Mouse (Mus musculus): Measurements from ENCODE around the gene Ugt1a1. TPM values are rescaled to one million over a fixed set of nuclear protein-coding genes. Genes with fewer than 3 reads are reported as not detected.

The Ugt1a1 gene
- polyA plus RNA-seq, 1 experiment from 2014 or later: not detected

- no peak overlapping the region for H3K4me3 ChIP-seq (replicated peaks; ENCODE audit: low read length)
- H3K4me1 ChIP-seq (replicated peaks; ENCODE audit: control insufficient read depth, insufficient read depth, low read length): no peaks in the 10 kb centered on the region
- H3K4me2 ChIP-seq (ENCODE audit: low read length): no peak overlapping the region
- H3K27me3 ChIP-seq (replicated peaks; ENCODE audit: control insufficient read depth, insufficient read depth, low read length): no peaks in the 10 kb centered on the region
- peaks cover 95% of the 10 kb centered on the region for H3K36me3 ChIP-seq (ENCODE audit: control insufficient read depth, insufficient read depth)
- 80% methylated on average over 4 of the region's 4 CpGs for WGBS
- H3K9ac ChIP-seq (replicated peaks; ENCODE audit: low read depth, low read length): no peak overlapping the region
- no peak for ATAC-seq
- H3K27ac ChIP-seq (ENCODE audit: low read length): no peak overlapping the region
- H3K9me3 ChIP-seq (ENCODE audit: control insufficient read depth, low read length): no peaks in the 10 kb centered on the region
Observed at GRCm38 (mm10) chr1:88264869-88265240, 53.1 kb downstream of the Ugt1a1 start.

GRCm38 (mm10) chr1:88266123-88266522, 54.4 kb downstream of the Ugt1a1 start:
- H3K9me3 ChIP-seq (ENCODE audit: control insufficient read depth, low read length): no peaks in the 10 kb centered on the region
- H3K9ac ChIP-seq (replicated peaks; ENCODE audit: low read depth, low read length): no peak overlapping the region
- no peaks in the 10 kb centered on the region for H3K27me3 ChIP-seq (replicated peaks; ENCODE audit: control insufficient read depth, insufficient read depth, low read length)
- no peak overlapping the region for H3K4me3 ChIP-seq (replicated peaks; ENCODE audit: low read length)
- 92% methylated on average over 13 of the region's 13 CpGs for WGBS
- no peak for ATAC-seq
- H3K4me2 ChIP-seq (ENCODE audit: low read length): no peak overlapping the region
- H3K36me3 ChIP-seq (ENCODE audit: control insufficient read depth, insufficient read depth): peaks cover 90% of the 10 kb centered on the region
- no peaks in the 10 kb centered on the region for H3K4me1 ChIP-seq (replicated peaks; ENCODE audit: control insufficient read depth, insufficient read depth, low read length)
- no peak overlapping the region for H3K27ac ChIP-seq (ENCODE audit: low read length)

- ATAC-seq: no peak
- no peaks in the 10 kb centered on the region for H3K4me1 ChIP-seq (replicated peaks; ENCODE audit: control insufficient read depth, insufficient read depth, low read length)
- H3K27ac ChIP-seq (ENCODE audit: low read length): no peak overlapping the region
- no peak overlapping the region for H3K4me3 ChIP-seq (replicated peaks; ENCODE audit: low read length)
- no peaks in the 10 kb centered on the region for H3K9me3 ChIP-seq (ENCODE audit: control insufficient read depth, low read length)
- no peak overlapping the region for H3K9ac ChIP-seq (replicated peaks; ENCODE audit: low read depth, low read length)
- no peak overlapping the region for H3K4me2 ChIP-seq (ENCODE audit: low read length)
- no peaks in the 10 kb centered on the region for H3K27me3 ChIP-seq (replicated peaks; ENCODE audit: control insufficient read depth, insufficient read depth, low read length)
- peaks cover 76% of the 10 kb centered on the region for H3K36me3 ChIP-seq (ENCODE audit: control insufficient read depth, insufficient read depth)
- 95% methylated on average over 6 of the region's 6 CpGs for WGBS
Observed at GRCm38 (mm10) chr1:88267489-88267888, 55.7 kb downstream of the Ugt1a1 start.

GRCm38 (mm10) chr1:88268070-88268469, 56.3 kb downstream of the Ugt1a1 start:
- H3K4me1 ChIP-seq (replicated peaks; ENCODE audit: control insufficient read depth, insufficient read depth, low read length): no peaks in the 10 kb centered on the region
- H3K27me3 ChIP-seq (replicated peaks; ENCODE audit: control insufficient read depth, insufficient read depth, low read length): no peaks in the 10 kb centered on the region
- no peak overlapping the region for H3K4me3 ChIP-seq (replicated peaks; ENCODE audit: low read length)
- H3K4me2 ChIP-seq (ENCODE audit: low read length): no peak overlapping the region
- H3K36me3 ChIP-seq (ENCODE audit: control insufficient read depth, insufficient read depth): peaks cover 70% of the 10 kb centered on the region
- ATAC-seq: no peak
- H3K27ac ChIP-seq (ENCODE audit: low read length): no peak overlapping the region
- WGBS: 88% methylated on average over 6 of the region's 6 CpGs
- no peak overlapping the region for H3K9ac ChIP-seq (replicated peaks; ENCODE audit: low read depth, low read length)
- no peaks in the 10 kb centered on the region for H3K9me3 ChIP-seq (ENCODE audit: control insufficient read depth, low read length)

Other genes with a start within 250 kb of the Ugt1a1 start
- 25.7 and 31.4 TPM in 2 replicates for gene Usp40, start 203.4 kb upstream of the Ugt1a1 start, polyA plus RNA-seq (2015; fragmentation: Nextera tagmentation; extraction: Ambion mirVana)
- not detected in 2 replicates for gene Ugt1a10, start 156.6 kb upstream of the Ugt1a1 start, polyA plus RNA-seq (2015; fragmentation: Nextera tagmentation; extraction: Ambion mirVana)
- gene Ugt1a9, start 141.2 kb upstream of the Ugt1a1 start, polyA plus RNA-seq (2015; fragmentation: Nextera tagmentation; extraction: Ambion mirVana): not detected in 2 replicates
- not detected in 2 replicates for gene Ugt1a8, start 124.1 kb upstream of the Ugt1a1 start, polyA plus RNA-seq (2015; fragmentation: Nextera tagmentation; extraction: Ambion mirVana)
- 1.2 and 1.4 TPM in 2 replicates for gene Ugt1a7c, start 116.9 kb upstream of the Ugt1a1 start, polyA plus RNA-seq (2015; fragmentation: Nextera tagmentation; extraction: Ambion mirVana)
- 1.0 and 1.7 TPM in 2 replicates for gene Ugt1a6b, start 108.7 kb upstream of the Ugt1a1 start, polyA plus RNA-seq (2015; fragmentation: Nextera tagmentation; extraction: Ambion mirVana)
- gene Ugt1a6a, start 77.2 kb upstream of the Ugt1a1 start, polyA plus RNA-seq (2015; fragmentation: Nextera tagmentation; extraction: Ambion mirVana): 2.7 and 2.8 TPM in 2 replicates
- not detected in 2 replicates for gene Ugt1a5, start 45.9 kb upstream of the Ugt1a1 start, polyA plus RNA-seq (2015; fragmentation: Nextera tagmentation; extraction: Ambion mirVana)
- gene Ugt1a2, start 11.4 kb upstream of the Ugt1a1 start, polyA plus RNA-seq (2015; fragmentation: Nextera tagmentation; extraction: Ambion mirVana): not detected in 2 replicates
- gene Dnajb3, start 6.2 kb upstream of the Ugt1a1 start, polyA plus RNA-seq (2015; fragmentation: Nextera tagmentation; extraction: Ambion mirVana): 10.1 and 11.7 TPM in 2 replicates
- 0.96 and 1.0 TPM in 2 replicates for gene Mroh2a, start 15.0 kb downstream of the Ugt1a1 start, polyA plus RNA-seq (2015; fragmentation: Nextera tagmentation; extraction: Ambion mirVana)
- gene Hjurp, start 65.7 kb downstream of the Ugt1a1 start, polyA plus RNA-seq (2015; fragmentation: Nextera tagmentation; extraction: Ambion mirVana): 121 TPM in 2 replicates
- gene Trpm8, start 65.7 kb downstream of the Ugt1a1 start, polyA plus RNA-seq (2015; fragmentation: Nextera tagmentation; extraction: Ambion mirVana): 0.09 TPM in 1 of 2 replicates, not detected in the other
- gene Spp2, start 195.0 kb downstream of the Ugt1a1 start, polyA plus RNA-seq (2015; fragmentation: Nextera tagmentation; extraction: Ambion mirVana): 0.53 TPM in 1 of 2 replicates, not detected in the other